Mouse (Mus musculus): Measurements from ENCODE around the gene Tnni3. TPM values are rescaled to one million over a fixed set of nuclear protein-coding genes. Genes with fewer than 3 reads are reported as not detected.
A peak's percentile ranks its signal among the peaks of the same experiment; 100 is the strongest.

Tnni3 gene
- polyA plus RNA-seq, 1 experiment: 59.3 TPM

DNA sequence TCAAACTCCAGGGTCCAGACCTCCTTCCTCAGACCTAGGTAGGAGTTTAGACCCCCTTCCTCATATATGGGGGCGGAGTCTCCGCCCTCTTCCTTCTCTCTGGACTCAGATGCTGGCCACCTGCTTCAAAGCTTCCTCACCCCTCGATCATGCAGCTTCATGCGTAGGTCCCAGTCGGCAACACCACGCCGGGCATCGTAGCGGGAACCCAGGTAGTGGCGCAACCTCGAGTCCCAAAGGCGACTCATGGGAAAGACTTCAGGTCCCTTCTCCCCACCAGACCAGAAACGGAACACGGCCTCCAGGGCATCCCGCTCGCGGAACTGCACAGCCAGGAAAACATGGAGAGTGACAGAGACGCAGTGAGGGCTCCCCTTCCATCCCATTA is 3.3 kb upstream of the Tnni3 start:
- TF ChIP-seq POLR2A (IDR thresholded peaks at IDR 0.05; ENCODE audit: control insufficient read depth, low read depth, low read length): no peak
- TF ChIP-seq CTCF (IDR thresholded peaks at IDR 0.05; ENCODE audit: control insufficient read depth, insufficient read depth, insufficient replicate concordance, low read depth, low read length): no peak
- H3K27me3 ChIP-seq (ENCODE audit: control insufficient read depth, insufficient read depth, low read length): no peaks in the 10 kb centered on the region
- H3K27ac ChIP-seq (ENCODE audit: control insufficient read depth, insufficient read depth, low read depth, low read length): no peak overlapping the region
- H3K4me1 ChIP-seq (ENCODE audit: control insufficient read depth, insufficient read depth, low read length): peaks cover 19% of the 10 kb centered on the region
- no peaks in the 10 kb centered on the region for H3K36me3 ChIP-seq (ENCODE audit: control insufficient read depth, insufficient read depth, low read length)
- H3K4me3 ChIP-seq (ENCODE audit: control insufficient read depth, low read depth, low read length): peak overlapping the region; percentile 87

DNA sequence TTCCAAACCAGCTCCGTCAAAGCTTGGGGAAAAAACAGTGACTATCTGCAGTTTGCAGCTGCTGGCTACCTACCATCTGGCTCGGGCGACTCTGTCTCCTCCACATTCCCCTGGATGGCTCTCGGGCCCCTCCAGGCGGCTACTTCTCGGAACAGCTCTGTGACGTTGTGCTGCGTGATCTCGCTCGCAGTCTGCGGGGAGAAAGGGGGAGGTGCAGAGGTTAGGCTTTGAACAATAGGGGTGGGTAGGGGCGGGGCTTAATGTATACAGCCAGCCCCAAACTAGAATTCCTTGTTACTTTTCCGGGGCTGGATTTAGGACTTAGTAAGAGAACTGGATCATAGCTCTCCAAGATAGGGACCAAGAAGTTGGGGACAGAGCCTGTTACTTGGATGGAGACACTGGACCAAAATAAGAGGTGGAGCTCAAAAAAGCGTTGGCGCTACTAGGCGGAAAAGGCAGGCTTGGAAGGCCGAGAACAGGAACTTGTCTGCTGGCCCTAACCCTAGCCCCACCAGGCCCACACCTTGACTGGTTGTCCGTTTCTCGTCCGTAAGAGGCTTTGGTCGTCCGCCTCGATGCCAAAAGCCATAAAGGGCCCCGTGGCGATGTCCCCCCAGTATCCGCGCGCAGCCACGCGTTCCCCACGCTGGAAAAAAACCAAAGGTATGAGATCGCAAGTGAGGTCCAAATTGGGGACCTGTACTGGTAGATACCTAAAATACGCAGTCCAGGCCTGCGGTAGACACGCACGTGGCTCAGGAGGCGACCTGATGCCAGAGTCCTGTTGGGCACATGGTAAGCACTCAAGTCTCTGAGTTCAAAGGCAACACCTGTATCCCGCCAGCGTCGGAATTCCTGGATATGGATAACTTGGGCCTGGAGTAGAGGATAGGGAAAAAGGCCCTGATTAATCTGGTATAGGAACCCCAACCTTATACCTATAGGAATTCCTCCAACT is 2.6 kb upstream of the Tnni3 start:
- H3K36me3 ChIP-seq (ENCODE audit: control insufficient read depth, insufficient read depth, low read length): no peaks in the 10 kb centered on the region
- peak overlapping the region; percentile 87 for H3K4me3 ChIP-seq (ENCODE audit: control insufficient read depth, low read depth, low read length)
- peaks cover 20% of the 10 kb centered on the region for H3K4me1 ChIP-seq (ENCODE audit: control insufficient read depth, insufficient read depth, low read length)
- no peaks in the 10 kb centered on the region for H3K27me3 ChIP-seq (ENCODE audit: control insufficient read depth, insufficient read depth, low read length)
- peak; percentile 43; the same call in 1 of the 2 replicates for TF ChIP-seq CTCF (IDR thresholded peaks at IDR 0.05; ENCODE audit: control insufficient read depth, insufficient read depth, insufficient replicate concordance, low read depth, low read length)
- TF ChIP-seq POLR2A (IDR thresholded peaks at IDR 0.05; ENCODE audit: control insufficient read depth, low read depth, low read length): peak; percentile 59; the same call in 1 of the 2 replicates
- peak overlapping the region; percentile 59 for H3K27ac ChIP-seq (ENCODE audit: control insufficient read depth, insufficient read depth, low read depth, low read length)

DNA sequence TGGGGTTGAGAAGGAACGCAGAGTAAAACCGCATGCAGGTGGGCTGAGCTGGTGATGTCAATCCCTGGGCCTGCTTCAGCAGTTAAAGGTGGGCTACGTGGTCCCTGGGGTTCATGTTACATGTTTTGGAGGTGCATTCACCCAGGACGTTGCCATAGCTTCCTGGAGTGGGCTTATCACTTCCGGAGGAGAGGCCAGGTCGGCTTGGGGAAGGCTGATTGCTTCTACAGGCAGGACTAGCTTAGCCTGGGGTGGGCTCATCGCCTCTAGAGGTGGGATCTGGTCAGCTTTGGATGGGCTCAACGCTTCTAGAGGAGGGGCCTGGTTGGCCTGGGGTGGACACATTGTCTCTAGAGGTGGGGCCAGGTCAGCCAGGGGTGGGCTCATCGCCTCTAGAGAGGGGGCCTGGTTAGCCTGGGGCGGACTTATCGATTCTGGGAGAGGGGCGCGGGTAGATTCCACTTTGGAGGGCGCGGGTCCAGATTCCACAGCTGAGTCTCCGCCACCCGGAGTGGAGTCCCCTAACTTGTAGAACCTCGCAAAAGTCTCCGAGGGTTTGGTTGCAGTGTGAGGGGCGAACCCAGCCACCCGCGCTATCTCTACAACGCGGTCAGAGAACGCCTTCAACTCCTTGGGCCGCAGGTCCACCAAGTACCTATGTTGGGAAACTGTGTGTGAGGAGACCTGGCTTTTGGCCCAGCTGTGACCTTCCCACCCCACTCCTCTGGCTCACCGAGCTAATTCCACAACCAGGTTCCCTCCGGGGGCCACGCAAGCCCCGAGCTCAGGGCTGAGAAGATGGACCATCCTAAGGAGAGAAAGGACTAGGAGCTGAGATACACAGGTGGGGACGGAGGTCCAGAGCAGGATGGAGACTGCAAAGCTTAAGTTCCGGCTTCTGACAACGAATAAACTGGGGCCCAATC is 561 bp downstream of the Tnni3 start:
- no peak for TF ChIP-seq CTCF (IDR thresholded peaks at IDR 0.05; ENCODE audit: control insufficient read depth, insufficient read depth, insufficient replicate concordance, low read depth, low read length)
- no peak for TF ChIP-seq POLR2A (IDR thresholded peaks at IDR 0.05; ENCODE audit: control insufficient read depth, low read depth, low read length)
- Histone ChIP-seq H3K4me1 (ENCODE audit: control insufficient read depth, insufficient read depth, low read length) (peaks cover 30% of the 10 kb centered on the region), H3K27ac (ENCODE audit: control insufficient read depth, insufficient read depth, low read depth, low read length) (no peak overlapping the region), H3K4me3 (ENCODE audit: control insufficient read depth, low read depth, low read length) (peak overlapping the region; percentile 51), H3K27me3 (ENCODE audit: control insufficient read depth, insufficient read depth, low read length) (no peaks in the 10 kb centered on the region), H3K36me3 (ENCODE audit: control insufficient read depth, insufficient read depth, low read length) (no peaks in the 10 kb centered on the region)

DNA sequence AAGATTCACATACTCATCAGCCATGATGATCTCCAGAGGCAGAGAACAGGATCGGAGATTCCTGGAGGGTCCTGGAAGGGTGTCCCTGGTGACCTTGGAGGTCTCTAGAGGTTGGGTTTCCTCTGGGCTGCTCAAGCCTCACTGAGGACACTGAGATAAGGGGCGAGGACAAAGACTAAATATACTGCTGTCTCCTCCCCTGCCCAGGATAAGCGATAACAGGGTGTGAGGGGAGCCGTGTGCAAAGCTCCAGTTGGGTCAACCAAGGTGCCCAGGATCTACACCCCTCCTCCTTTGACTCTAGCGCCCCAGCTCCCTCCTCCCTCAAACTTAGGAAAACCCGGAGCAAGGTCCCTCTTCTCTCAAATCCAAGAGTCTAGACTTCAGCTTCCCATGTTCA is 1.7 kb downstream of the Tnni3 start:
- peaks cover 30% of the 10 kb centered on the region for H3K4me1 ChIP-seq (ENCODE audit: control insufficient read depth, insufficient read depth, low read length)
- no peak overlapping the region for H3K27ac ChIP-seq (ENCODE audit: control insufficient read depth, insufficient read depth, low read depth, low read length)
- H3K36me3 ChIP-seq (ENCODE audit: control insufficient read depth, insufficient read depth, low read length): no peaks in the 10 kb centered on the region
- no peaks in the 10 kb centered on the region for H3K27me3 ChIP-seq (ENCODE audit: control insufficient read depth, insufficient read depth, low read length)
- H3K4me3 ChIP-seq (ENCODE audit: control insufficient read depth, low read depth, low read length): peak overlapping the region; percentile 51
- TF ChIP-seq POLR2A (IDR thresholded peaks at IDR 0.05; ENCODE audit: control insufficient read depth, low read depth, low read length) (no peak), CTCF (IDR thresholded peaks at IDR 0.05; ENCODE audit: control insufficient read depth, insufficient read depth, insufficient replicate concordance, low read depth, low read length) (no peak)

DNA sequence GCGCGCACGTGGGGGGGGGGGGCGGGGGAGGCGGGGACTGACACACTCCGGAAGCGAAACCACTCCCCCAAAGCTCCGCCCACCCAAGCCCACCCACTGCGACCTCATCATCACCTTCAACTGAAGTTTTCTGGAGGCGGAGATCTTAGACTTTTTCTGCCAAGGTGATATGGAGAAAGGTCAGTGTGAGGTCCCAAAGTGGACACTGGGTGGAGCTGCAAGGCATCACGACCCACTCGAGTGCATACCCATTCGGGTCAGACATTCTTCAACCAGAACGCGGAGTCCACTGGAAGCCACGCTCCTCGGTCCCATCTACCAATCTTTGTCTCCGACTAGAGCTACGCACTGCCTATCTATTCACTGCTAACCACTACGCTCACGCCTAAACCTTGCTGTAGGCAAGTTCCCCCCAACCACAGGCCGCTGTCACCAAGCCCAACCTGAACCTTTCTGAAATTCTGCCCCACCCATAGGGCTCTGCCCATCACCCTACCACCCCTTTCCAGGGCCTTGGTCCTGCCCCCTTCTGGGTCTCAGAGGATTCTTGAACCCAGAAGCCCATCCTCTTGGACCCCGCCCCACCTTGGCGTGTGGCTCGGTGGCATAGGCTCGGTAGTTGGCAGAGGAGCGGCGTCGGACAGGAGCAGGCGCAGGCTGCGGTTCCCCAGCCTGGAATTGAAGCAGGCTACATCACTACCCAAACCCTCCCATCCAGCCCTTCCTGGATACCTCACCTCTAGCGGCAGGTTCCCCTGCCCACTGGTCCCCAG is 2.6 kb downstream of the Tnni3 start:
- Histone ChIP-seq H3K4me1 (ENCODE audit: control insufficient read depth, insufficient read depth, low read length) (peaks cover 29% of the 10 kb centered on the region), H3K27me3 (ENCODE audit: control insufficient read depth, insufficient read depth, low read length) (no peaks in the 10 kb centered on the region), H3K4me3 (ENCODE audit: control insufficient read depth, low read depth, low read length) (peak overlapping the region; percentile 51), H3K27ac (ENCODE audit: control insufficient read depth, insufficient read depth, low read depth, low read length) (peak overlapping the region; percentile 26; the same call in 1 of the 2 replicates), H3K36me3 (ENCODE audit: control insufficient read depth, insufficient read depth, low read length) (no peaks in the 10 kb centered on the region)
- TF ChIP-seq CTCF (IDR thresholded peaks at IDR 0.05; ENCODE audit: control insufficient read depth, insufficient read depth, insufficient replicate concordance, low read depth, low read length): no peak
- no peak for TF ChIP-seq POLR2A (IDR thresholded peaks at IDR 0.05; ENCODE audit: control insufficient read depth, low read depth, low read length)

DNA sequence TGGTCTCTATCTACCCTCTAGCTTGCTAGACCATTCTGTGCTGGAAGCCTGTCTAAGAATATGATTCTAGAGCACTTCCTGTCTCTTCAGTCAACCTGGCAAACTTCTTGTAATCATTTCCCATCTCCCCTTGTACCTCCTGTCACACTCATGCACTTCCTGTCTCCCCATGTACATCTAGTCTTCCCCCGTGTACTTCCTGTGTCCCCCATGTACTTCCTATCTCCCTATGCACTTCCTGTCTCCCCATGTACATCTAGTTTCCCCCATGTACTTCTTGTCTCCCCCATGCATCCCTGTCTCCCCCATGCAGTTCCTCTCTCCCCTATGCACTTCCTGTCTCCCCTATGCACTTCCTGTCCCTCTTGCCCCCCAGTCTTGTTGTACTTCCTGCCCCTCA is 5.5 kb downstream of the Tnni3 start:
- no peak overlapping the region for H3K4me3 ChIP-seq (ENCODE audit: control insufficient read depth, low read depth, low read length)
- peaks cover 32% of the 10 kb centered on the region for H3K4me1 ChIP-seq (ENCODE audit: control insufficient read depth, insufficient read depth, low read length)
- H3K36me3 ChIP-seq (ENCODE audit: control insufficient read depth, insufficient read depth, low read length): no peaks in the 10 kb centered on the region
- H3K27me3 ChIP-seq (ENCODE audit: control insufficient read depth, insufficient read depth, low read length): no peaks in the 10 kb centered on the region
- TF ChIP-seq CTCF (IDR thresholded peaks at IDR 0.05; ENCODE audit: control insufficient read depth, insufficient read depth, insufficient replicate concordance, low read depth, low read length) (no peak), POLR2A (IDR thresholded peaks at IDR 0.05; ENCODE audit: control insufficient read depth, low read depth, low read length) (no peak)
- no peak overlapping the region for H3K27ac ChIP-seq (ENCODE audit: control insufficient read depth, insufficient read depth, low read depth, low read length)
